Mouse (Mus musculus) right cerebral cortex, adult 2 months (tissue): ENCODE results near the gene Dtwd1.
"Not testable (repeated sequence)": the region's sequence is repeated elsewhere in the genome, so short reads cannot be mapped to it uniquely, and the experiment has no call there.

Experiments
- DNase-seq, 2 experiments: peaks; one replicate each; pipeline ENCODE4 v3.0.0; 2021 to 2022; ENCODE audit warnings: low spot score in 2 of 2

The Dtwd1 gene

GRCm38 (mm10) chr2:126151855-126152571 lies at the start of gene Dtwd1, which contains the start of gene Fam227b:
Gene Dtwd1 (plus strand): TSS chr2:126152141.
Gene Fam227b (minus strand): TSS chr2:126152004.
- DNase-seq: peak; percentile 97 to 98

- no peak for DNase-seq
Measured at GRCm38 (mm10) chr2:126147723-126148122, 4.2 kb upstream of the Dtwd1 start.

GRCm38 (mm10) chr2:126165277-126166018 lies 13.5 kb downstream of the Dtwd1 start:
- DNase-seq: no peak

GRCm38 (mm10) chr2:126166335-126166734 lies 14.4 kb downstream of the Dtwd1 start:
- DNase-seq: no peak

- DNase-seq: no peak
Measured at GRCm38 (mm10) chr2:126166848-126167617, 15.1 kb downstream of the Dtwd1 start.

- no peak for DNase-seq
Measured at GRCm38 (mm10) chr2:126171427-126171826, 19.5 kb downstream of the Dtwd1 start.

- no peak for DNase-seq
Measured at GRCm38 (mm10) chr2:126191306-126191705, 39.4 kb downstream of the Dtwd1 start.

- no peak for DNase-seq
Measured at GRCm38 (mm10) chr2:126192129-126192528, 40.2 kb downstream of the Dtwd1 start.

GRCm38 (mm10) chr2:126195631-126196356 lies 43.9 kb downstream of the Dtwd1 start:
- no peak for DNase-seq

- no peak for DNase-seq
Measured at GRCm38 (mm10) chr2:126198971-126199370, 47.0 kb downstream of the Dtwd1 start.

GRCm38 (mm10) chr2:126211011-126211680 lies 59.2 kb downstream of the Dtwd1 start:
- no peak for DNase-seq

- not testable (repeated sequence) for DNase-seq
Measured at GRCm38 (mm10) chr2:126214800-126215199, 62.9 kb downstream of the Dtwd1 start, which contains the start of gene Gm17555. Gene Gm17555 (plus strand): TSS chr2:126215100.
